Mouse (Mus musculus) CH12.LX (cell line): ENCODE data around the gene Tspan12.

Experiments
- CTCF ChIP-seq, 2 experiments: IDR thresholded peaks in 1 of 2; conservative IDR thresholded peaks in 1 of 2; 2 replicates each; pipeline ENCODE4 v1.5.1; 2011 to 2012; ENCODE audit warnings: low read depth in 2 of 2, low read length in 2 of 2, improper control_type of control experiment in 1 of 2, inconsistent platforms in 1 of 2, mild to moderate bottlenecking in 1 of 2, moderate library complexity in 1 of 2
- MAX ChIP-seq: IDR thresholded peaks from 2 replicates; pipeline ENCODE4 v1.6.1; 2011; ENCODE audit warnings: low read length, improper control_type of control experiment
- POLR2A ChIP-seq: IDR thresholded peaks from 2 replicates; pipeline ENCODE4 v1.6.1; 2011; ENCODE audit warnings: low read depth, mild to moderate bottlenecking, improper control_type of control experiment, low read length
- RAD21 ChIP-seq: IDR thresholded peaks from 2 replicates; pipeline ENCODE4 v1.6.1; 2011; ENCODE audit warnings: low read depth, mild to moderate bottlenecking, low read length, improper control_type of control experiment, moderate library complexity
- UBTF ChIP-seq: IDR thresholded peaks from 2 replicates; pipeline ENCODE4 v1.6.1; 2012; ENCODE audit warnings: low read depth, mild to moderate bottlenecking, inconsistent platforms, low read length, improper control_type of control experiment, moderate library complexity

GRCm38 (mm10) chr6:21889101-21889500 lies 36.8 kb upstream of the Tspan12 start:
- no peak for TF ChIP-seq UBTF
- TF ChIP-seq RAD21: no peak
- no peak for TF ChIP-seq CTCF (conservative IDR thresholded peaks at IDR 0.05 in 1 of 2, IDR thresholded peaks at IDR 0.05 in 1 of 2; ENCODE audit: low read depth in 2 of 2, low read length in 2 of 2)
- TF ChIP-seq MAX: no peak
- TF ChIP-seq POLR2A: no peak
